Mouse (Mus musculus) Muller cell, postnatal 12 days (primary cell): ENCODE data around the gene Wfdc13.
"Not testable (repeated sequence)": the region's sequence is repeated elsewhere in the genome, so short reads cannot be mapped to it uniquely, and the experiment has no call there.

Experiments used
- DNase-seq: peaks from one replicate; pipeline ENCODE4 v3.0.0-alpha.2; 2015; ENCODE audit errors: inconsistent ontology term

The Wfdc13 gene

DNA sequence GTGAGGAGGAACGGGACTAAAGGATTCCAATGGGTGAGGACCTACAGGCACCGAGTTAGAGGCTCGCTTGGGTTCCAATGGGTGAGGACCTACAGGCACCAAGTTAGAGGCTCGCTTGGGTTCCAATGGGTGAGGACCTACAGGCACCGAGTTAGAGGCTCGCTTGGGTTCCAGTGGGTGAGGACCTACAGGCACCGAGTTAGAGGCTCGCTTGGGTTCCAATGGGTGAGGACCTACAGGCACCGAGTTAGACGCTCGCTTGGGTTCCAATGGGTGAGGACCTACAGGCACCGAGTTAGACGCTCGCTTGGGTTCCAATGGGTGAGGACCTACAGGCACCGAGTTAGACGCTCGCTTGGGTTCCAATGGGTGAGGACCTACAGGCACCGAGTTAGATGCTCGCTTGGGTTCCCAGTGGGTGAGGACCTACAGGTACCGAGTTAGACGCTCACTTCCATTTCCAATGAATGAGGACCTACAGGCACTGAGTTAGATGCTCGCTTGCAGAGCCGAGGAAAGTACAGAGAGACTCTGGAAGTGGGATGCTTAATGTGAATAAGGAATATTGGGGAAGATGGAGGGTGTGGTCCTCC is 31.4 kb downstream of the Wfdc13 start:
- DNase-seq, result not testable (repeated sequence)

DNA sequence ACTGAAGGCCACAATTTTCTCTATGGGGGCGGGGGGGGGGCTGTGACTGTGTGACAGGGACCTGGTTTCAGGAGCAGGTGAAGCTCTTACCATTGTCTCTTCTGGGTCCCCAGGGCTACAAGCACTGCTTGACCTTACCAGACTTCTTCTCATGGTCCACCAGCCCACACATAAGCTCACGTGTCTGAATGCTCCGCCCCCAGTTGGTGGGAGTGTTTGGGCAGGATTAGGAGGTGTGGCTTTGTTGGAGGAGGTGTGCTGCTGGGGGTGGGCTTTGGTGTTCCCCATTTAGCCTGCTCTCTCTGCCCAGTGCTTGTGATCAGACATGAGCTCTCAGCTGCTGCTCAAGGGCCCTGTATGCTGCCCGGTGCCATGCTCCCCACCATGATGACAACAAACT is 38.4 kb downstream of the Wfdc13 start:
- DNase-seq, result no peak

DNA sequence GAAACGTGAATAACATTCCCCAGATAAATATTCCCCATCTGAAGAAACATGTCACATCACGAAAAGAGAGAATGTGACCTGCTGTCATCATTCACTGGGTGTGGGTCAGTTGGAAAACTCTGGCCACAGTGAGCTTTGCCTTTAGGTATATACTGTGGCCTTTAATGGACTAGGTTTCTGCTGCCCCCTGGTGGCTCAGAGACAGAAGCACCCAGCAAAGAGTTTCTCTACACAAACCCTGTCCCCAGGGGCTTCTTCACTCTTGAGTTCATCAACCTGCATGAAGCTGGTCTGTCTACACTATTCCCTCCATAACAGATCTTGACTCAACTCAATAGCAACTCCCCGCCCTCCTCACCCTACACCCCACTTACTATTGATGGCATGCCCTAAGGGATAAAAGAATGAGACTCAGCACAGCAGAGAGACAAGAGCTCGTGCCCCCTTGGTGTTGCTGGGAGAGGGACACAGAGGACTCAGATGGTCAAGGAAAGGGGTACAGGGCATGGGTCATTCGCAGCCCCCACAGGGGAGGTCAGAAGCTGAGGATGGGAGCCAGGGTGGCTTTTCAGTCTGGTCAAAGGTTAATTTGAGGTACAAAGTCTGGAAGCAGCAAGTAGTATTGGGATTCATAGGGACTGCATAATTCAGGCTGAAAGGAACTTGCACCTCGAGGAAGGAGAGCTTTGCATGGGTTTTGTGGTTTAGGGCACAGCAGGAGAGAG is 41.1 kb downstream of the Wfdc13 start:
- peak; percentile 30 for DNase-seq

DNA sequence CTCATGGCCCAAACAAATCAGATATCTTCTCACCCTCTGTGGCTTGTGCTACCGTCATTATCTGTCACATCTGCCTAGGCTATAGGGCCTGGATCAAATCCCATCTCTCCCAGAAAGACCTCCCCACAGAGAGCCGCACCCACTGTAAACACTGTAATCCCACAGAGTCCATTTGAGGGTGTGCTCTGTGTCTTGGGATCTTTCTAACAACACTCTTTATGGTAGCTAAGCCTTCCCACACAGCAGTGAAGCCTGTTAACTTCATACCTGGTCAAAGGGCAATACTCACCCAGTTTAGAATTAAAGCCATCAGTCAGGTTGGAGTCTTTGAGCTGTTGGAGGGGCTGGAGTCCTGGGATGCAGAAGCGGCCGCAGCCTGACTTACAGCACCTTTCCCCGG is 46.8 kb downstream of the Wfdc13 start:
- no peak for DNase-seq

DNA sequence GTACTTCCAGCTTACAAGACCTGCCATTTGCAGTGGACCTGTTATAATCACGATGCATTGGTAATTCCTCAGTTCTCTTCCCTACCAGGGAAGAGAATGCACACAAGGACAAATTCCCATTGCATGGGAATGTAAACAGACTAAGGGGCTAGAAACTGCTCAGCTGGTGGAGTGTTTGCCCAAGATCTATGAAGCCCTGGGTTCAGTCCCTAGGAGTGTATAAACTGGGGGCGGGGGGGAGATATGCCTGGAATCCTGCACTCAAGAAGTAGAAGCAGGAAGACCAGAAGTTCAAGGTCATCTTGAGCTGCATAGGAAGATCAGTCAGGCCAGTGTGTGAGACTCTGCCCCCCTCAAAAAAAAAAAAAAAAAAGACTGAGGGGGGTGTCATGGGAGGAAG is 48.4 kb downstream of the Wfdc13 start:
- DNase-seq, result no peak

DNA sequence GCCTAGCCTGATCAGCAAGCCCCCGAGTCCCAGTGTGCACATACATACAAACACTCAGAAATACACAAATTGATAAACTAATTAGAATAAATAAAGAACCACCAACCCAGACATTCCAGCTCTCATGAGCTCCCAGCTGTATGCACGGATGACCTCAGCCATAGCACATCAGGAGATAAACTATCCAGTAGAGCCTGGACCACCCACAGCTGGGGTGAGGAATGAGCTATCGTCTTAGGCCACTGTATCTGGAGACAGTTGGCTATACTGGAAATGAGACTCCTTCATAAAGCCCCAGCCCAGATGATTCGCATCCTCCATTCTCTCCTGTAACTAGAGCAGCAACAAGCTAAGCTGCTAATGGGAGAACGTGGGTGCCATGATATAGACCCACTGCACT is 49.9 kb downstream of the Wfdc13 start:
- no peak for DNase-seq

DNA sequence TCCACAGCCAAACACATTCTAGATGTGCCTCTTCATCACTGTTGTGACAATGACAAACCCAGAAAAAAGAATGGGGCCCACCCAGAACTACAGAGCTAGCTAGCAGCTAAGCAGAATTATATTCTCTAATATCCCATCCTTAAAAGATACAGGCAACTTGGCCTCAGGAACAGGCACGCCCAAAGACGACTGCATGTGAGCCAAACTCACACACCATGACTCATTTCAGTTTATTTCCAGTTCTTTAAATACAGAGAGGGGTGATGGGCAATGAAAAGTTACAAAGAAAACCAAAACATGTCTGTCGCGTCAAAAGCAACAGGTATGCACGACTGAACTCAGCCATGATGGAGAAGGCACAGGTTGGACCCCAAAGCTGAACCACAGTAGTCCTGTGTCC is 50.5 kb downstream of the Wfdc13 start:
- no peak for DNase-seq
